Mouse (Mus musculus): ENCODE measurements around the gene Etl4. TPM values are rescaled to one million over a fixed set of nuclear protein-coding genes. Genes with fewer than 3 reads are reported as not detected.

The Etl4 gene
- total RNA-seq, 2 experiments from 2014 or later = 33.2 to 39.2 TPM

DNA sequence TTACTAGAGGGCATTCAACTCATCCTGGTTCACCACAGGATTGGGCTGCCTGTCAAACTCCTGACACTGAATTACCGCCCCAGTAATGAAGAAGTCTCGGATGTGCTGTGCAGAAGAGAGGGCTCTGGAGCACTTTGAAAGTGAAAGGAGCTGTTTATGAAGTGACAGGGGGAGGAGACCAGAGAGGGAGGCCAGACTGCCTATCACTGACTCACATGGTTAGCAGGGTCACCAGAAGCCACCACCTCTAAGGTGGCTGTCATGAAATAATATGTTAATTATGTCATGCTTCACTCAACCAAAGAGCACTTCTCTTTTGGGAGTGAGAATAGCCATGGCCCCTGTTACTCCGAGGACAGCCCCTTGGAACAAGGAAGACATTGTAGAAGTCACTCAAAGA lies 825.9 kb downstream of the Etl4 start:
- no peak for DNase-seq
- intact Hi-C loops (cut with DNase I) = no loop called here

GRCm38 (mm10) chr2:20736324-20737015 lies 826.9 kb downstream of the Etl4 start:
- intact Hi-C loops (cut with DNase I) = no loop called here
- DNase-seq = no peak

DNA sequence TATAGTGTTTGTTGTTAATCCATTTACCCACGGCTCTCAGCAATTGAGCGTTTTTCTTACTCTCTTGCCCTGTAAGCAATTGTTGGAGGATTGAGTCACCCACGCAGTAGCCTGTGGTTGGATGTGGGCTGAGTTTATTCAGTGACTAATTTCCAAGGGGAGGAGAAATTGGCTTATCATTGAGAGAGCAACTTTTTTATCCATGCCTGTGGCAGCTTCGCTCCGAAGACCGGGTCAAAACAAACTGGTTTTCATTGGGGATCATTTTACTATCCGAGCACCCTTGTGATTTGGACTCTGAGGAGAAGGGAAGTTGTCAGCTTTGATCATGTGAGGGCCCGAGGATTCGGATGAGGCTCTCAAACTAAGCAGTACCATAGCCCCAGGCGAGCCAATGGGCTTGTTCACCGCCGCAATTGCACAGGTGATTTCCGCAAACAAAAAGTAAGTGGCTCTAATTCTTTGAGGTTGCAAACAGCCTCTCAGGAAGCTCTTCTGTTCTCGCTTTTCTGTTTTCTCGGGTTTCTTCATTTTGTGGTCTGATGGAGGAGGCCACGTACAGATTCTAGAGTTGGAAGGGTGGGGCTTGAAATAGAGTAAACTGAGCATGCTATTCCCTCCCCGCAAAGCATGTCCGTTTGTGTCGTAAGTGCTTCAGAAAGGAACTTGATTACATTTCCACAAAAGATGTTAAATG lies 827.7 kb downstream of the Etl4 start:
- intact Hi-C loops (cut with DNase I) = no loop called here
- DNase-seq = no peak

DNA sequence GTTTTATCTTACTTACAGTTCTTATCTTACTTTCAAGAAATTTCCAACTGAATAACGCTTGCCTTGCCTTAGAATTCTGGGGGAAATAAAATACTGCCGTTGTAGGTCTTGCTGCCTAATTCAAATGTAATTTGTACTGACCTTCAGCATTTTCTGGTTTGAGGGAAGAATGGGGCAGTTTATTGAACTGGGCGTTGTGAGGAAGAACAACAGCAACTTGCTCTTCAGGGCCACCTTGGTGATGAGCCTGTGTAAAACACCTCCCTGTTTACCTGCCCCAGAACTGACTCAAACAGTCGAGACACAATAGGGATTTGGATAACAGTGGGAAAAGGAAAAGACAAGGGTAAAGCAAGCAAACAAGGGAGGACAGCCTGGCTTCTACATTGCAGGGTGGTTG lies 828.3 kb downstream of the Etl4 start:
- no peak for DNase-seq

DNA sequence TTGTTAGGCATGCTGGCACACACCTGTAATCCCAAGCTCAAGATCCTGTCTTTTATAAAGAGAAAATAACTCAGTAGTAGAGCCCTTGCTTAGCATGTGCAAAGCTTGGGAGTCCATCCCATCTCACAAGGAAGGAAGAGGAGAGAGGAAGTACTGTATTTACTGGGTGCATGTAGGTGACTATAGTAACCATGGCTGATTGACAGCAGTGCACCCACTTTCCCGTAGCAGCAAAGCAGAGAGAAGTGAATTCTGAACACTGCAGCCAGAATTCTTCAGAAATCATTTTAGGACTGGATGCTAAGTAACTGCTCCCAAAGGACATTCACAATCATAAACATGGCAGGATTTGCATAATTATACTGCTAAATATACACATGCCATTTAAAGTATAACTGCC lies 838.1 kb downstream of the Etl4 start:
- intact Hi-C loops (cut with DNase I) = no loop called here
- no peak for DNase-seq

More for the DNA sequence above, 828.3 kb downstream of the Etl4 start:
- intact Hi-C loops (cut with DNase I) = no loop called here

DNA sequence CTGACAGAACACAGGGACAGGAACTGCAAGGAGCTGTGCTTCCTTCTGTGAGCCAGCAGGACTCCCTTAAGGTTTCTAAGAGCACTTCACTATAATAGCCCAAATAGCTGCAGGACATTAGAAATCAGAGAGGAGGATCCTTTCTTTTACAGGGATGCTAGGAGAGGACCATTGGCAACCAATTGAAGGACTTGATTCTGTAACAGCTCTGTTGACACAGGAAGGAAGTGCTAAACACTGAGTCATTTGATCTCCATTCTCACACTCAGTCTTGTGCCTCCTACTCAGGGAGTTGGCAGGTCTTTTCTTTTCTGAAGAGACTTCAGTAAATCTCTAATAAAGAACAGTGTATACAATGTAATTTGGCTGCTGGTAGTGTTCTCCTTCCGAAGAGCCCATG lies 838.9 kb downstream of the Etl4 start:
- no peak for DNase-seq
- intact Hi-C loops (cut with DNase I) = no loop called here

- intact Hi-C loops (cut with DNase I) = no loop called here
- DNase-seq = no peak
Observed at GRCm38 (mm10) chr2:20749687-20750086, 840.1 kb downstream of the Etl4 start.

DNA sequence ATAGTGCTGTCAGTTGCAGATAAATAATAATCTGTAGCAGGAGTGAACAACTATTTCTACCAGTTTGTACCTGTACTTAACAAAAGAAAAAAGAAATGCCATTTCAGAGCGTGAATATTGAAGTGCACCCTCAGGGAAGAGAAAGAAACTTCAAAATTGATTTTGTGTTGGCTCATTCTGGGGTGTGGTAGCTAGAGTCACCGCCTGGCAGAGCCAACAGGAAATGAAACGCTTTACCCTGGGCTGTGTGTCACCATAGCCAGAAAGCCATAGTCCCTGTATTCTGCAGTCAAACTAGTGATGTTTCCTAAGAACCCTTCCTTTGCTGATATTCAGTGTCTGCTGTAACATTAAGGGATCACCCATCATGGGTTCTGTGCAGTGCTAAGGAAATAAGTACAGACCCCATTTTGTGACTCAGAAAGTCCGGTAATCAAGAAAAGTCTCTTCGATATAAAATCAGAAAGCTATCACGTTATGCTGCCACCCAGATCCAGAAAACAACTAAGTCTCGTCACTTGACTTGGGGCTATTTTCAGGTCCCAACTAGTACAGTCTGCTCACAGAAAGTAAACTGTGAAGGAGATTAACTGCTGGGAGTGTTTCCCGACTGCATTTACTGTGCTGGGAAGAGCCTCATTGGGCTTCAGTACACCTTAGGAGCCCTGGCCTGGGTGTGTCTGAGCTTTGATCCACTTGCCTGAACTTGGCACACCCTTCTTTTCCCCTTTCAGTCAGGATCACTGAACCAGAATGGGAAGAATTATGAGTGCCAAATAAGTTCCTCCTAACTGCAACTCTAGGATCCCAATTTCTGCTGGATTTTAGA lies 843.9 kb downstream of the Etl4 start:
- DNase-seq = no peak
- intact Hi-C loops (cut with DNase I) = no loop called here

DNA sequence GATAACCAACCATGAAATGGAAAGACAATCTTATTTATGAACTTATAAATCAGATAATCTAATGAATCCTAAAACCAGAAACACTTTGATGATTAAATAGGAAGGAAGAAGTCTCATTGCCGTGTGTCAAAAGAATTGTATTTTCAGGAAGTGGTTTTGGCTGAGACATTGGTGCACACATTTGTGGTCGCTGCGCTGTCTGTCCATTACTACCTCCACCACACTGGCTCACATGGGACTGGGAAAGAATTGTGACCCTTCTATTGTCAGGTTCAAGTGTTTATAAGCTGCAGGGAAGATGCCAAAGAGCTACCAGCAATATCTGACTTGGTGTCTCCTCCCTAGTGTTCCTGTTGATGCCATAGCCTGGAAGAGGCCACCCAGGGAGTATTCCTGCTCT lies 847.4 kb downstream of the Etl4 start:
- intact Hi-C loops (cut with DNase I) = no loop called here
- DNase-seq = no peak

GRCm38 (mm10) chr2:20759045-20759662 lies 849.6 kb downstream of the Etl4 start:
- intact Hi-C loops (cut with DNase I) = no loop called here
- DNase-seq = no peak

DNA sequence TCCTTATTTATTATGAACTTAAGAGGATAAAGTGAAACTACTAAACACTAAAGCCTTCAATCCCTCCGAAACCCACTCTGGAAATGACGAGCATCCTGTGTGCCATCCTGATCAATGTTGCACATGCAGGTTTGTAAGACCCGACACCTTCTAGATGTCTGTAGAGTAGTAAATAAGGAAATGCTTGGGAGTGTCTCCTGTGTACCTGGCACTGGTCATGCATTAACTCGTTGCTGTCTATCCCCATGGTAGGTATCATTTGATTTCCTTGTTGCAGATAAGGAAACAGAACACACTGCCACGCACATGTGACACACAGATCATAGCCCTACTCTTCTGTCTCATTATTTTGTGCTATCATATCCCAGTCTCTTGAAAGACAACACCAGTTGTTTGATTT lies 851.7 kb downstream of the Etl4 start:
- no peak for DNase-seq
- intact Hi-C loops (cut with DNase I) = no loop called here

GRCm38 (mm10) chr2:20761751-20762150 lies 852.2 kb downstream of the Etl4 start:
- intact Hi-C loops (cut with DNase I) = no loop called here
- no peak for DNase-seq

DNA sequence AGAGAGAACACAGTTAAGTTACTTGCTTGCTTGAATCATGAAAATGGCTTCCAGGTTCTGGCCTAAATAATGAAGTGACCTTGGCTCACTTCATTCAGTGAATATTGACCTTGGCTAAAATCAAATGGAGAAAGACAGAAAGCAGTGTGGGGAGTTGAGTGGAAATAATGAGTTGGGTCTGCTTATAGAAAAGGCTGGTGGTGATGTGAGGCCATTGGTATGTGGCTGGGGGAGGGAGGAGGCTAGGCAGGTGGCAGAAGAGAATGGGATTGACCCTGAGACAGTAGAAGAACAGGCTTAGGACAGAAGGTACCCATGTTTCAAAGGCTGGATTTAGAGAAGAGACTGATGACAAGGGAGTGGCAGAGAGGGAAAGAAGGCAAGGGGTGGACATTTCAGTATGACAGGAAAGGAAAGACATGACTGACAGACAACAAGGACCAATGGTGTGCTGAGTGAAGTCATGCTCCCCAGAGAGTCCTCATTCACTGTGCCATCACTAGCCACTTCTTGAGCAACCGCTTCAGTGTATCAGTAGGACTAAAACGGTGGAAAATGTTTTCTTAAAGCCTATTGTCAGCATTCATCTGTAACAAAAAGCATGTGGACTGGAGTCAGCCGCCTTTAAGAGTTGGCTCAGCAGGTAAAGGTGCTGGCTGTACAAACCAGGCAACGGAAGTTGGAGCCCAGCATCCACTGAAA lies 854.1 kb downstream of the Etl4 start:
- intact Hi-C loops (cut with DNase I) = no loop called here
- no peak for DNase-seq

DNA sequence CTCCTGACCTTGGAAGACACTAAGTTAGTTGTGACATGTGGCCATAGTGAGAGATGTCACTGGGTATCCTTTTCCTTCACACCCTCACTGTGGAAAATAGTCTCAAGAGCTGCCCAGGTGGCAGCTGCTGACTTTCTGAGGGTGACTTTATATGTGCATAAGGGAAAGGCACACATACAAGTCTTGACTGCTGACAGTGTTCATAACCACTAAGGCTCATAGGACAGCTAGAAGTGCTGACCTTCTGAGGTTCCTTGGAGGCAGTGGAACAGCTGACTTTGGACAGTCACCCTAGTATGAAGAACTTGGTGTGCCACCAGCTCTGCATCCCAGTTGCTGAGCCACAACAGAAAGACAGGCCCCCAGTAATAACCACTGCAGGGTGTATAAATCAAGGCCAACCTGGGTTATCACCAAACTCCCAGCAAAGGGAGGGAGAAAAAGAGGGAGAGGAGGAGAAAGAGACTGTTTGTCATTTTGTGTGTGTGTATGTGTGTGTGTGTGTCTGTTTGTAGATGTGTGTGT lies 855.0 kb downstream of the Etl4 start:
- no peak for DNase-seq

GRCm38 (mm10) chr2:20768681-20769080 lies 859.1 kb downstream of the Etl4 start:
- DNase-seq = no peak
- intact Hi-C loops (cut with DNase I) = loop anchor here (5.0 kb wide), 1 partner anchor 46 kb away; no protein-coding TSS in a partner anchor

More for the DNA sequence above, 855.0 kb downstream of the Etl4 start:
- intact Hi-C loops (cut with DNase I) = loop anchor here (5.0 kb wide), 1 partner anchor 42 kb away; no protein-coding TSS in a partner anchor

- intact Hi-C loops (cut with DNase I) = no loop called here
Observed at GRCm38 (mm10) chr2:20770171-20770570, 860.6 kb downstream of the Etl4 start.

DNA sequence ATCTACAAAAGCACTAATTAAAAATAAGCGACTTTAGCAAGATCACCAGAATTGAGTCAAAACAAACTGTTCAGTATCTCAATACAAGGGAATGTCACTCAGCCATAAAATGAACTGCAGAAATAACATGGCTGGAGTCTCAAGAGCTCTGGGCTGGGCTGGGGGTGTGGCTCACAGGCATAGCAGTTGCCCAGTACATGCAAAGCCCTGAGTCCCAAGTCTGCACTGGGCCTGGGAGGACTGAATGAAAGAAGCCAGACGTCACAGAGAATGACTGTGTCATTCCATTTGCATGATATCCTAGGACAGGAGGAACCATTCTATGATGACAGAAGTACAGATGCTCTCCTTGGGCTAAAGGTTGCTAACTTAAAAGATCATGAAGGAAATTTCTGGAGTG lies 864.9 kb downstream of the Etl4 start:
- intact Hi-C loops (cut with DNase I) = no loop called here
- DNase-seq = no peak

More at GRCm38 (mm10) chr2:20770171-20770570, 860.6 kb downstream of the Etl4 start:
- DNase-seq = no peak

DNA sequence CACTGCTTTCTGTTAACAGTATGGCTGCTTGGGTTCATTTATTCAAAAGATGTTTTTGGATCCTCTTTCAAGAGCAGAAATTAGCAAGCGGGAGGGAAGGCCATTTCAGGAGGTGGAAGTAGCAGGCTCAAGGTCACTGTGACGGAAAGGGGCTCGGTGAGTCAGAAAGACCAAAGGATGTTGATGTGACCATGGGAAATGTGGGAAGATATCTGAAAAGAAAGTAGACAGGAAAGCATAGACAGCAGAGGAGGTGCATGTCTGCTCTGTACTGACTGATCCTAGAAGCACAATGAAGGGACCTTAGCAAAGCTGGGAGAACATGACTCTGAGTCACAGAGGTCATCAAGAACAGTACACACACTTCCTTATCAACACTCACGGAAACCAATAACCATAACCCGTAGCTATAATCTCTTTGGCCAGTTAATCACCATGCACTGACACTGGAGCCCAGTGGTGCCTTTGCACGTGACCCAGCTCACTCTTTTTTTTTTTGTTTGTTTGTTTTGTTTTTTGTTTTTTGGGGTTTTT lies 866.7 kb downstream of the Etl4 start:
- no peak for DNase-seq
- intact Hi-C loops (cut with DNase I) = no loop called here

DNA sequence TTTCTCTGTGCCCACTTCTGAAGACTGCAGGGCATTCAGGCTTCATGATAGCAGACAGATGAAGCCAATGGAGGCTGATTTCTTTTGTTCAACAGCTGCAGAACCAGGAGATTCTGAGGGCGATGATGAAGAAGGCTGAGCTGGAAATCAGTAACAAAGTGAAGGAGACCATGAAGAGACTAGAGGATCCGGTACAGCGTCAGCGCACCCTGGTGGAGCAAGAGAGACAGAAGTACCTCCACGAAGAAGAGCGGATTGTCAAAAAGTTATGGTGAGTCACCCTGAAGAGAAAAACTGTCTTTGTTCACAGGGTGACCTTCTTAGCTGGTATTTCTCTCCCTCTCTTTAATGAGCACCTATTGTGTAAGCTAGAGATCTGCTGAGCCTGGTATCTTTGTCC lies 868.4 kb downstream of the Etl4 start:
- DNase-seq = no peak
- intact Hi-C loops (cut with DNase I) = loop anchor here (2.0 kb wide), 1 partner anchor 105 kb away; no protein-coding TSS in a partner anchor

Data from heart, postnatal 36 days (tissue).